Mouse (Mus musculus) heart, adult 8-10 months (tissue): ENCODE data around the gene Mecom. TPM values are rescaled to one million over a fixed set of nuclear protein-coding genes. Genes with fewer than 3 reads are reported as not detected.

Experiments
- DNase-seq: peaks from one replicate; pipeline ENCODE4 v3.0.0; 2022; ENCODE audit warnings: low spot score
- total RNA-seq, 4 experiments: library from RNA; stranded (reverse); gene quantifications; 2 replicates each; pipeline ENCODE4 v1.2.4; 2022

The Mecom gene
- total RNA-seq, 4 experiments from 2014 or later: 13.6 to 19.5 (median 16.5) TPM

DNA sequence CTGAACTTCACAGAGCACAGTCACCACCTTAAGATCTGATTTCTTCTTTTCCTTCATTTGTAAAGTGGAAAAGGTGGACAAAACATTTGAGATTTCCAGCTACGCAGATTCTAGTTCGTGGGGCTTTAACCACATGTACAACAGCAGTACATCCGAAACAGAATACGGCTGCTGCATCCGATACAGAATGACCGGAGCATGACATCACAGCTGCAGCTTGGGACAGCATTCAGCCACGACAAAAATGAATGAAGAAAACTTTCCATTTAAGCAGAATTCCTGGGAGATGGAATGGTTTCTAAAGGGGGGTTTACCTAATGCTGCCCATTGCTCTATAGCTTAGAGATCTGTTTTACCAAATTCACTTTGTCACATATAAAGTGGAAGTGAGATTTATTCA is 583.9 kb downstream of the Mecom start:
- DNase-seq: no peak

- DNase-seq: no peak
These were observed 584.4 kb downstream of the Mecom start for GRCm38 (mm10) chr3:29963447-29963846.

- no peak for DNase-seq
These were observed 588.8 kb downstream of the Mecom start for GRCm38 (mm10) chr3:29959051-29959450.

- DNase-seq: no peak
These were observed 590.2 kb downstream of the Mecom start for GRCm38 (mm10) chr3:29957365-29958236.

DNA sequence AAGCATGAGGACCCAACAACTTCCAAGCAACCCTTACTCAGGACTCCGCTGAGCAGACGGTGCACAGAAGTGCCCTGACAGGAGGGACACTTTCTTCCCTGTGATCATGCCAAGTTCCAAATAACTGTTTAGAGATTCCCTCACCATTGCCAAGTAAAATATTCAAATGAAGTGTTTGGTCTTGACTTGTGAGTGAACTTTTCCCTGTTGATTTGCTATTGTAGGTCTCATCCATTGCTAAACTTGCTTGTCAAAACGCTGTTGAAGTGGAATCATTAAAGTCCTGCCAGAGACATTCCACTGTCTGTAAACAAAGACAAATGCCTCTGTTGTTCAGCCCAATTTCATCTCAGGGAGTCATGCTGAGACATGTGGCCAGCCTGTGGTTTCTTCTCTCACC is 594.5 kb downstream of the Mecom start:
- DNase-seq: no peak

DNA sequence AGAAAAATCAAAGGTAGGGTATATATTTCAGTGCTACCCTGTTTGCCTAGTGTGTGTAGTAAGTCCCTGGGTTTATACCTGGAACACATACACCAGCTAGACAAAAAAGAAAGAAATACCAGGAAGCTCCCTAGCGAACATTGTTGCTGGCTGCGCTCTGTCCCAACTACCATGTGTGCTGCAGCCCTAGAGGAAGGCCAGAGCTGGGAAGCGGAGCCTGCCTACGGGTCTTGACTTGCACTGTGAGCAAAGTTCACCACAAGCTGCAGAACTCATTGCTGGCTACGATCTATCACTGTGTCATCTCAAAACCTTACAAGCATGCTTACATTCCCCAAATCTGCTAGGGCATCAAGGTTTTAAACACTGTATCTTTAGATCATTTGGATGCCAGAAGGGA is 597.0 kb downstream of the Mecom start:
- no peak for DNase-seq

GRCm38 (mm10) chr3:29903596-29904308 is 644.1 kb downstream of the Mecom start:
- DNase-seq: no peak

Other genes with a start within 250 kb of the Mecom start
- gene Actrt3, start 51.9 kb upstream of the Mecom start, total RNA-seq: not detected
- gene Mynn, start 54.1 kb upstream of the Mecom start, total RNA-seq: 10 to 100 TPM; 10.1 to 13.4 (median 11.9) TPM
- gene Lrriq4, start 96.5 kb upstream of the Mecom start, total RNA-seq: not detected
- gene Lrrc34, start 99.9 kb upstream of the Mecom start, total RNA-seq: not detected
- gene Lrrc31, start 151.8 kb upstream of the Mecom start, total RNA-seq: under 1 TPM in 2 of 4 experiments, not detected in 2; 0.19 to 0.47 TPM
- not detected for gene Samd7, start 198.3 kb upstream of the Mecom start, total RNA-seq
- 10 to 100 TPM; 36.4 to 41.1 (median 38.2) TPM for gene Sec62, start 244.9 kb upstream of the Mecom start, total RNA-seq